Mouse (Mus musculus) urinary bladder, postnatal 25 days (tissue): Measurements from ENCODE around the gene Tmem43.

Source experiments
- DNase-seq: peaks from one replicate; pipeline ENCODE4 v3.0.0; 2022; ENCODE audit warnings: low spot score

Gene Tmem43

DNA sequence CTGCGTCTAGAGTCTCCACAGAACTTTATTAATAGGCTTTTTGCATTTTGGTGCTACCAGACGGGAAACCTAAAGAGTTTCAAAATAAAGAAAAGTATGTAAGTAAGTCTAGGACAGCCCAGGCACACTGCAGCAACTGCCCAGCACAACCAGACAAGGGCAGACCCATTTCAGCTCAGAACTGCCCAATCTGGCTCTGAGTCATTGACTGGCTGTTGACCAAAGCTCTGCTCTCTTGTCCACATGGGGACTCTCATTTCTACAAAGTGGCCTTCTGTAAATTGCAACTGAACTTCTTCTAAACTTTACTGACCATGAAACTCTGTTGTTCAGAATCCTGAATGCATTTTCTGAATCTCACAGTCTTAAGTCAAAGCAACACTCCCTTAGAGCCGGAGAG, 61.7 kb downstream of the Tmem43 start:
- no peak for DNase-seq

DNA sequence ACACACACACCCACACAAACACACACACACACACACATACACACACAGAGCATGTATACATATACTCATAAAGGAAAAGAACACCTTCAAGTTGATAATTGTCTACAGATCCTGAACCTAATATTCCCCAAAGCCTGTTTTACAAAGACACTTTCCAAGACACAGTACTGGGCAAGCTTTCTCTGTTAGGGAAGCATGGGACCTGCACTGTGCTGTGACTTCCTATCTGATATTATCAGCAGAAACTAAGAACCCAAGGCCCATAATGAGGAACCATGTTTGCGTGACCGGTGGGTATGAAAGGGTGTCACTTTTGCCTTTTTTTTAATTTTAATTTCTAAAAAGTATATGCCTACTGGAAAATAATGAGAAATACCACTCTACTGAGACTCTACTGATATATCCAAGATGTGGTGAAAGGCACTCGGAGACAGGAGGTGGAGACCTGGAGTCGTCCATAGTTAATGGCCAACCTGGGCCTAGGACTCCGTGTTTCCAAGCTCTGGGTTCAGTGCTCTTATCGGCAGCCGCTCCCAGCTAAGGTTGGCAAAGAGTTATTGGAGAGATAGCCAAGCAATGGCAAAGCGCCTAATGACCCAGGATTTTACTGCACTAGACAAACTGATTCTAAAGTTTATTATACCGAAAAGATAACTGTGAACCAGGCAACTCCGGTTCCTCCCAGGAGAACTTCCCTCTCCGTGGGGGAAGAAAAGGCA, 62.7 kb downstream of the Tmem43 start:
- no peak for DNase-seq
